ENCODE assay signal across 8 mouse cellular contexts in the genomic region with DNA sequence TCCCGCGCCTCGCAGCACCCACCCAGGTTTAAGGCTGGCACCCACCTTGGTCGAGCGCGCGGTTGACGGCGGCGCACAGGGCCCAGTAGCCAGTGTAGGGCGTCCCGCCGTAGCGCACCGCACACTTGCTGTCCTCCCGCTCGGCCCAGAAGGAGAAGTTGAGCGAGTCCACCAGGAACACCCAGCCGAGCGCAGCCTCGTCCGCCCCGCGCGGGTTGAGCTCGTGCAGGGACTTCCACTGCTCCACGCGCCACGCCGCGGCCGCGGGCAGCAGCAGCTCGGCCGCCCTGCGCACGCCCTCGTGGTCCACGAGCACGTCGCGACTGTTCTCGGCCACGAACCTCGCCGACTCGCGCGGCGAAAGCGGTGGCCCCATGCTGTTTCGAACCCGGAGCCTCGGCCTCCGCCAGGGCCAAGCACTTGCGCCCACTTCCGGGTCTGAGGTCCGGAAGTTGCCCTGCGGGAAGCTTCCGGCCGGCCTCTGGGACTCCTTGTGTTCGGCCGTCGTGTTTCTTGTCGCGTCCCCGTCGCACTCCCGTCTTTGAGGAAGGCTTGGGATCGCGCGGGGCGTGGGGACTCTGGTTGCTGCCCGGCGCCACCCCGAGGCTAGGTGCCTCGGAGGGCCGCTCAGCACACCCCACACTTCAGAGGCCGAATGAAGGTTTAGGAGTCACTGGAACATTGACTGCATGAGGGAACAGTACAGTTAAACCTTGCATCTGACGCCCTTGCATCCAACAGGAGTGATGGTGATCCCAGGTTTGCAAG. TPM values are rescaled to one million over a fixed set of nuclear protein-coding genes. Genes with fewer than 3 reads are reported as not detected.
DNase-seq lines count a peak whose midpoint lies in the region; ATAC-seq lines count a peak whose summit lies in the region.

A gene (minus strand): TSS at position 447 of the 768 bp plus-strand sequence.

- no peaks in the 10 kb centered on the region for H3K27me3 ChIP-seq in hindbrain, embryonic 11.5 days (ENCODE audit: control insufficient read depth, insufficient read depth, low read length)

- peak within 1 kb of the TSS; percentile 67 for H3K4me3 ChIP-seq in hindbrain, embryonic 11.5 days (ENCODE audit: low read depth, low read length)

- H3K9ac ChIP-seq in hindbrain, embryonic 11.5 days (ENCODE audit: low read depth, low read length), result peak within 1 kb of the TSS; percentile 80

- 4% methylated on average over 79 of the region's 80 CpGs for WGBS in hindbrain, embryonic 11.5 days

- H3K4me1 ChIP-seq in hindbrain, embryonic 11.5 days (replicated peaks; ENCODE audit: control insufficient read depth, insufficient read depth, low read length), result no peaks in the 10 kb centered on the region

- peaks cover 3% of the 10 kb centered on the region for H3K9me3 ChIP-seq in hindbrain, embryonic 11.5 days (ENCODE audit: control insufficient read depth, low read length)

- H3K27ac ChIP-seq in hindbrain, embryonic 11.5 days (ENCODE audit: low read depth, low read length), result no peak within 1 kb of the TSS

- peak; percentile 68 for DNase-seq in Muller cell, postnatal 12 days (ENCODE audit: inconsistent ontology term)
- peak; percentile 81 to 82 for DNase-seq in cerebellum, postnatal 10 days
- peak; percentile 31 to 36 for DNase-seq in frontal cortex, postnatal 14 days (ENCODE audit: low spot score in 2 of 2)
- peak; percentile 83 for DNase-seq in hindbrain, embryonic 11.5 days (ENCODE audit: low spot score)
- peak; percentile 38 to 57 for DNase-seq in layer of hippocampus, postnatal 14 days (ENCODE audit: low spot score in 2 of 2)
- peak; percentile 77 for DNase-seq in lung, postnatal 36 days
- peak; percentile 26 for DNase-seq in retina, adult 2 months (ENCODE audit: low read depth, low spot score)
- DNase-seq in thymus, postnatal 25 days, result peak; percentile 69

- peak within 1 kb of the TSS; percentile 86 for H3K4me2 ChIP-seq in hindbrain, embryonic 11.5 days (replicated peaks; ENCODE audit: low read depth, low read length)

- peak; percentile 78 for ATAC-seq in hindbrain, embryonic 11.5 days (ENCODE audit: low FRiP score)

- peaks cover 20% of the 10 kb centered on the region for H3K36me3 ChIP-seq in hindbrain, embryonic 11.5 days (ENCODE audit: control insufficient read depth, insufficient read depth, low read length)

RNA-seq across cellular contexts. Expression of the gene that starts here (rescaled TPM):
- polyA plus RNA-seq in hindbrain, embryonic 11.5 days (2014; fragmentation: Nextera tagmentation; extraction: Ambion mirVana), result 30.5 and 31.6 TPM in 2 replicates
- 1 to 10 TPM; 5.7 to 6.3 TPM for total RNA-seq in layer of hippocampus, postnatal 14 days (2021)

Comparison
In these comparisons a context has a peak if more than half of its experiments do, and no peak if none do; other contexts are left out.
1. DNase-seq: peak in every context shown above with its lines; median percentile 83 in hindbrain, embryonic 11.5 days; 82 in cerebellum, postnatal 10 days; 77 in lung, postnatal 36 days; 69 in thymus, postnatal 25 days; 68 in Muller cell, postnatal 12 days; 48 in layer of hippocampus, postnatal 14 days; 34 in frontal cortex, postnatal 14 days; 26 in retina, adult 2 months.